Mouse (Mus musculus) liver, postnatal 0 days (tissue): ENCODE measurements around the gene Nop58. TPM values are rescaled to one million over a fixed set of nuclear protein-coding genes. Genes with fewer than 3 reads are reported as not detected.
"Not testable (repeated sequence)": the region's sequence is repeated elsewhere in the genome, so short reads cannot be mapped to it uniquely, and the experiment has no call there.

Experiments used
- ATAC-seq: fragments of 200-750 bp; cut with Nextera tagmentation; 2 replicates; pipeline ENCODE4 v1.8.0; 2017; ENCODE audit warnings: mild to moderate bottlenecking, moderate library complexity
- DNase-seq: peaks from one replicate; pipeline ENCODE4 v3.0.0-alpha.2; 2016
- H3K27ac ChIP-seq: fragments of 300-500 bp; sonication (generic); 2 replicates; pipeline ENCODE4 v1.5.1; 2014; ENCODE audit warnings: antibody characterized with exemption, moderate library complexity, mild to moderate bottlenecking, low read depth
- H3K27me3 ChIP-seq: fragments of 300-500 bp; sonication (generic); 2 replicates; pipeline ENCODE4 v1.6.1; 2014; ENCODE audit warnings: low read length, control low read depth, mixed read lengths; ENCODE audit not compliant: insufficient read depth
- H3K36me3 ChIP-seq: fragments of 300-500 bp; sonication (generic); replicated peaks from 2 replicates; pipeline ENCODE4 v1.6.1; 2014; ENCODE audit warnings: mild to moderate bottlenecking, control low read depth, low read length, moderate library complexity, mixed read lengths; ENCODE audit not compliant: insufficient read depth
- H3K4me1 ChIP-seq: fragments of 300-500 bp; sonication (generic); 2 replicates; pipeline ENCODE4 v1.6.1; 2014; ENCODE audit warnings: antibody characterized with exemption, mild to moderate bottlenecking, control low read depth; ENCODE audit not compliant: insufficient read depth
- H3K4me2 ChIP-seq: fragments of 300-500 bp; sonication (generic); 2 replicates; pipeline ENCODE4 v1.6.1; 2014; ENCODE audit warnings: low read depth, mild to moderate bottlenecking, low read length, moderate library complexity, mixed read lengths
- H3K4me3 ChIP-seq: fragments of 300-500 bp; sonication (generic); 2 replicates; pipeline ENCODE4 v1.5.1; 2014; ENCODE audit warnings: low read depth, low read length
- H3K9ac ChIP-seq: fragments of 300-500 bp; sonication (generic); replicated peaks from 2 replicates; pipeline ENCODE4 v1.6.1; 2014; ENCODE audit warnings: mild to moderate bottlenecking, moderate library complexity
- H3K9me3 ChIP-seq: fragments of 300-500 bp; sonication (generic); 2 replicates; pipeline ENCODE4 v1.6.1; 2016; ENCODE audit warnings: mild to moderate bottlenecking, control low read depth, low read length, mixed read lengths
- CTCF ChIP-seq: sonication (generic); IDR thresholded peaks from 2 replicates; pipeline ENCODE4 v1.5.1; 2016; ENCODE audit warnings: antibody characterized with exemption, low read depth
- EP300 ChIP-seq: IDR thresholded peaks from 2 replicates; pipeline ENCODE4 v1.6.1; 2016; ENCODE audit warnings: antibody characterized with exemption, low read depth, mild to moderate bottlenecking
- WGBS: fragments of 180-500 bp; shearing (Covaris S2); extraction: QIAGEN DNeasy Blood & Tissue Kit; methylation state at CpG from one replicate; pipeline ENCODE4 v1.1.7; 2014; ENCODE audit not compliant: insufficient replicate concordance; 5-methylcytosine and 5-hydroxymethylcytosine counted together
- polyA plus RNA-seq: library from polyadenylated mRNA; unstranded; fragments of >200 nt; fragmentation: Nextera tagmentation; extraction: Ambion mirVana; gene quantifications from 2 replicates; pipeline ENCODE4 v1.2.1, GENCODE M21; 2015

Gene Nop58
- polyA plus RNA-seq: 80.6 and 81.8 TPM in 2 replicates

DNA sequence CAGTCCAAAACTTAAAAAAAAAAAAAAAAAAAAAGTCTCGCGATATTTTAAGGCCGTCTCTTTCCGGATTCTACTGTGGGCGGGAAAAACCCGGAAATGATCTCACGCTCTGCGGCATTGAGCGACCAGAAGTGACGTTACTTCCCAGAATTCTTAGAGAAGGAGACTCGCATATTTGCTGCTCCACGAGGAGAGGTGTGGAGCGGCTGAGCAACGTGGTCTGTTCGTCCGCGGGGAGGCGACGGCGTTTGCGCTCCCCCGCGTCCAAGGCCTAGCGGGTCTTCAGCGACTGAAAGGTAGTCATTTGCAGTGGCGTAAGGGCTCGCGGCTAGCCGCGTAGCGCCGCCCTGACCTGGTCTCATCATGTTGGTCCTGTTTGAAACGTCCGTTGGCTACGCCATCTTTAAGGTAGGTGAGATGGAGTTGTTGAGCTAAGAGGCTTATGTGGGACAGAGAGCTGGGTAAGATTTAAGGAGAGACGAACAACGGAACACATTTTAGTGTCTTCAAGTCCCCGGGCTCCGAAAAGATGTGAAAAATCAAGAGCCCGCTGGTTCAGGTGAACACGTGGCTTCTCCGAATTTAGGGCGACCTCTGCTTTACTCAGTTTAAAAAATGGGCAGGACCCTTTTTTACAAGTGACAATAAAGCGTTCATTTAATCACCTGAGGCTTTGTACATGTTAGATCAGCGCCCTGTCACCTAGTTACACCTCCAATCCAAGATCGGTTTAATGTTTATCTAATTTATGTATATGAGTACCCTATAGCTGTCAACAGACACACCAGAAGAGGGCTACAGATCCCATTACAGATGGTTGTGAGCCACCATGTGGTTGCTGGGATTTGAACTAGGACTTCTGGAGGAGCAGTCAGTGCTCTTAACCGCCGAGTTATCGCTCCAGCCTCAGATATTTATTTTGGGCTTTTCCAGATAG, at the start of gene Nop58:
Nop58 (plus strand) TSS at position 153 of the 937 bp plus-strand sequence.
- under 1% methylated on average over 49 of the region's 49 CpGs for WGBS
- Histone ChIP-seq H3K9ac (peak within 1 kb of the TSS; percentile 64), H3K27ac (peak within 1 kb of the TSS; percentile 77), H3K9me3 (no peaks in the 10 kb centered on the region), H3K4me1 (peaks cover 15% of the 10 kb centered on the region), H3K4me3 (peak within 1 kb of the TSS; percentile 65), H3K4me2 (peak within 1 kb of the TSS; percentile 72), H3K36me3 (no peaks in the 10 kb centered on the region), H3K27me3 (no peaks in the 10 kb centered on the region)
- TF ChIP-seq CTCF: no peak
- TF ChIP-seq EP300: peak; percentile 90
- ATAC-seq: peak; percentile 96
- peak; percentile 88 for DNase-seq

DNA sequence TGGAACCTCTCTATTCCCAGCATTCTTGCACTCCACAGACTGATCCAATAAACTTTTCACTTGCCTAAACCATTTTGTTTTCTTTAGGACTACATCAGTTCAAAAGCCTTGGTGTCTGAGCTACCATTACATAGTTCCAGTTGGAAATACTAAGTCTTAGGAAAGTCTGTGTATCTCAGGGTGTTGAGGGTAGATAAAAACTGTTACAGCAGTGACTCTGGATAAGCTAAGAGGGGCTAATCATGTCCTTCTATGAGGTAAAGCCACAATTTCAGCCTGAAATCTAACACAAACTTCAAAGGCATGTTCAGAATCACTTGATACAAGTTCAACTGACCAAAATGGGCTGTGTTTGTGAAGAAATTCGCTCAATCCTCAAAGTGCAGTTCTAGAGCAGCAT, 48.4 kb upstream of the Nop58 start:
- H3K27me3 ChIP-seq: no peaks in the 10 kb centered on the region
- no peaks in the 10 kb centered on the region for H3K9me3 ChIP-seq
- TF ChIP-seq EP300 (peak; percentile 22; the same call in 1 of the 2 replicates), CTCF (no peak)
- H3K27ac ChIP-seq: no peak overlapping the region
- H3K9ac ChIP-seq: no peak overlapping the region
- ATAC-seq (no peak), DNase-seq (no peak)
- no peak overlapping the region for H3K4me2 ChIP-seq
- WGBS: 59% methylated on average over 1 of the region's 1 CpGs
- no peak overlapping the region for H3K4me3 ChIP-seq
- H3K36me3 ChIP-seq: 0 out of 2 replicates have a peak, but pooled peaks cover 8% of the 10 kb centered on the region
- H3K4me1 ChIP-seq: no peaks in the 10 kb centered on the region

DNA sequence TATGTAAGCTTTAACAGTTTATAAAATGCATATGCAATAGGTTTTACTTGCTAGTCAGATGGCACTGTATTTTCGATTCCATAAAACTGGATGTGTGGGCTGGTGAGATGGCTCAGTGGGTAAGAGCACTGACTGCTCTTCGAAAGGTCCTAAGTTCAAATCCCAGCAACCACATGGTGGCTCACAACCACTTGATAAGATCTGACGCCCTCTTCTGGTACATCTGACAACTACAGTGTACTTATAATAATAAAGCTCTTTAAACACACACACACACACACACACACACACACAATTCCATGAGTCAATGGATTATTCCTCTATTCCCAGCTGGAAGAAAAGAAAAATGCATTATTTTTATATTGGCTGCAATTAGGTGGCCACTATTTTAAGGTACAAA, 46.4 kb upstream of the Nop58 start:
- Histone ChIP-seq H3K27ac (no peak overlapping the region), H3K36me3 (peaks cover 21% of the 10 kb centered on the region), H3K4me1 (no peaks in the 10 kb centered on the region), H3K4me2 (no peak overlapping the region), H3K9ac (no peak overlapping the region), H3K9me3 (no peaks in the 10 kb centered on the region), H3K4me3 (no peak overlapping the region), H3K27me3 (no peaks in the 10 kb centered on the region)
- 80% methylated on average over 3 of the region's 3 CpGs for WGBS
- DNase-seq (no peak), ATAC-seq (no peak)
- TF ChIP-seq EP300 (no peak), CTCF (no peak)

DNA sequence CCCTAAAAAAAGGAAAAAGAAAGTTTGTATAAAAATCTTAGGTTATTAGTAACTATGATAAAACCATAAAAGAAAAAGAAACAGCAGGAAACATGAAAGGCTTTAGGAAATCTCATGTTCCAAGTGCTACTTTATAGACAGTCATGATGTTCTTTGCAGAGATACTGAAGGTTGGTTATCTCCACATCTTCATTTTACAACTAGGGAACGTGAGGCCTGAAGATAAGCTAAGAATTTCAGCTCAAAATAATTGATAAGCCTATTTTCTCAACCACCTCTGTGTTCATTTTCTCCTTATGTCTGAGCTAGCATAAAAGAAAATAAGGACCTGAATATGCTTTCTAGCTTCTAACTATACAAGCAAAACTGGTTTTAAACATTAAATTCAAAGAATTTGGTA, 42.3 kb upstream of the Nop58 start:
- H3K9me3 ChIP-seq: no peaks in the 10 kb centered on the region
- ATAC-seq (no peak), DNase-seq (no peak)
- TF ChIP-seq CTCF (no peak), EP300 (peak; percentile 48; the same call in 1 of the 2 replicates)
- no peaks in the 10 kb centered on the region for H3K4me1 ChIP-seq
- no peak overlapping the region for H3K4me2 ChIP-seq
- peaks cover 34% of the 10 kb centered on the region for H3K36me3 ChIP-seq
- H3K27me3 ChIP-seq: no peaks in the 10 kb centered on the region
- no peak overlapping the region for H3K4me3 ChIP-seq
- H3K9ac ChIP-seq: no peak overlapping the region
- 41% methylated on average over 1 of the region's 1 CpGs for WGBS
- H3K27ac ChIP-seq: no peak overlapping the region

DNA sequence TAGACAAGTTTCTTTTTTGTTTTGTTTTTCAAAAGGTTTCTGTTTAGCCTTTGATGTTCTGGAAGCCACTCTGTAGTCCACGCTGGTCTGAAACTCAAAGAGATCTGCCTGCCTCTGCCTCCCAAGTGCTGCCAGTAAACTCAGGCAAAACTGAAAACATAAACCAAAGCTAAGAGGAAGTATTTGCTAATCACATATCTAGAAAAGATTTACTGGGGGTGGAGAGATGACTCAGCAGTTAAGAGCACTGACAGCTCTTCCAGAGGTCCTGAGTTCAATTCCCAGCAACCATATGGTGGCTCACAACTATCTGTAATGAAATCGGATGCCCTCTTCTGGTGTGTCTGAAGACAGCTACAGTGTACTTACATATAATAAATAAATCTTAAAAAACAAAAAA, 38.3 kb upstream of the Nop58 start:
- not testable (repeated sequence) for H3K9ac ChIP-seq, H3K4me2 ChIP-seq, H3K4me3 ChIP-seq, H3K27ac ChIP-seq, DNase-seq, H3K9me3 ChIP-seq, H3K27me3 ChIP-seq, ATAC-seq, H3K4me1 ChIP-seq
- H3K36me3 ChIP-seq: peaks cover 43% of the 10 kb centered on the region
- 83% methylated on average over 2 of the region's 2 CpGs for whole genome bisulfite sequencing

DNA sequence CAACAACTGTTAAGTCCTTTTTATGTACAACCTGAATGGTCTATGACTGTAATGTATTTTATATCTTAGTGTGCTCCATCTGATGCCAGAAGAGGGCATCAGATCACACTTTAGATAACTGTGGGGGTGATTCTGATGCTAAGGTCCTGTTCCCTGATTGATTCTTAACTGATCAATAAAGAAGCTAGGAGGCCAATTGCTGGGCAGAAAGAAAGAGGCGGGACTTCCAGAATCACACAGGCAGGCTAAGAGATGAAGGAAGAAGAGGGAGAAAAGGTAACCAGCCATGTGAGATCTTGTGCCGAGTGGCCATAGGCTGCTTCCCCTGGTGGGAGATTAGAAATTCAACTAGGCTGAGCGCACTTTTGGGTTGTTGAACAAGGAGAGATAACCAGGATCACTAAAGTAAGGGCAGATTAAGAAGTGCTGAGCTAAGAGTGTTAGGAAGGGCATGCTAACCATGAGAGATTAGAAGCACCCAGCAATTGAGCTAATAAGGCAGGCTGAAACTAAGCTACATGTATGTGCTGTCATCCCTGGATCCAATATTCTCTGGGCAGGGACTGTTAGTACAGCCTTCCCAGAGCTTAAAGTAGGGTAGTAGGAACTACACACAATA, 33.5 kb upstream of the Nop58 start:
- Histone ChIP-seq H3K9ac (no peak overlapping the region), H3K27ac (no peak overlapping the region), H3K27me3 (no peaks in the 10 kb centered on the region), H3K4me1 (no peaks in the 10 kb centered on the region), H3K4me3 (no peak overlapping the region), H3K4me2 (no peak overlapping the region), H3K9me3 (no peaks in the 10 kb centered on the region), H3K36me3 (peaks cover 44% of the 10 kb centered on the region)
- TF ChIP-seq CTCF: no peak
- no peak for TF ChIP-seq EP300
- no peak for DNase-seq
- 69% methylated on average over 3 of the region's 3 CpGs for WGBS
- peak; percentile 27; the same call in 1 of the 2 replicates for ATAC-seq
